Mouse (Mus musculus) heart, adult 2 months (tissue): ENCODE results near the gene Kif19a.

Source experiments
- CTCF ChIP-seq: fragments of 200-600 bp; IDR thresholded peaks from 2 replicates; pipeline ENCODE4 v1.8.1; 2022; ENCODE audit warnings: antibody characterized with exemption, mild to moderate bottlenecking, moderate library complexity
- POLR2A ChIP-seq: fragments of 200-500 bp; IDR thresholded peaks from 2 replicates; pipeline ENCODE4 v1.6.1; 2011; ENCODE audit warnings: mild to moderate bottlenecking, low read depth, low read length, control low read depth; ENCODE audit not compliant: insufficient read depth

DNA sequence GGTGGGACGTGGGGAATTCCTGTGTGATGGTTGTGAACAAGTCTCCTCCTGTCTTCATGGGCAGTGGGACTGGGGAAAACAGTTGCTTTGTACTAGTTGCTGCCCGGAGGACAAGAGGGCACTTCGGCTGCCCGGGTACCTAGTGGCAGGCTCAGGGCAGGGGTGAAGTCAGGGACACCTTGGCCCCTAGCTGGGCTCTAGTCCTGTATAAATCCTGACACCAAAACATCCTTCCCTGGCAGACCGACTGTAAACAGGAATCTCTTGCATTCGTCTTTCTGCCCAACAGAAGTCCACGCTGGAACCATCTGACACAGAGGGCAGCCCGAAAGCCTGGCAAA is 65.2 kb downstream of the Kif19a start:
- TF ChIP-seq CTCF = no peak
- no peak for TF ChIP-seq POLR2A
